Mouse (Mus musculus): ENCODE results near the gene Aldh4a1. TPM values are rescaled to one million over a fixed set of nuclear protein-coding genes. Genes with fewer than 3 reads are reported as not detected.
A peak's percentile ranks its signal among the peaks of the same experiment; 100 is the strongest.

Gene Aldh4a1
- total RNA-seq, 2 experiments from 2014 or later, result 20.9 to 21.4 TPM

DNA sequence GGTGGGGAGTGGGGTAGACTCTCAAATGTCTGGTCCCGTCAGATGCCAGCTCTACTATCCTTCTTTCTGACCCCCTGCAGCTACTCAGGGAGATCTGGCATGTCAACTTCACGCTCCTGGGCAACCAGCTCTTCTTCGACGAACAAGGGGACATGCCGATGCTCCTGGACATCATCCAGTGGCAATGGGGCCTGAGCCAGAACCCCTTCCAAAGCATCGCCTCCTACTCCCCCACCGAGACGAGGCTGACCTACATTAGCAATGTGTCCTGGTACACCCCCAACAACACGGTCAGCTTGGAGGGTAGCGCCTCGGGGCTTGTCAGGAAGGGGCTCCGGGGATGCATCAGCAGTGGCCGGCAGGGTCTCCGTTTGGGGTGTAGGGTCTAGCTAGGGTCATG is 39.2 kb downstream of the Aldh4a1 start:
- peak in 1 of 2 experiments; percentile 29 for DNase-seq (ENCODE audit: low spot score in 2 of 2)

DNA sequence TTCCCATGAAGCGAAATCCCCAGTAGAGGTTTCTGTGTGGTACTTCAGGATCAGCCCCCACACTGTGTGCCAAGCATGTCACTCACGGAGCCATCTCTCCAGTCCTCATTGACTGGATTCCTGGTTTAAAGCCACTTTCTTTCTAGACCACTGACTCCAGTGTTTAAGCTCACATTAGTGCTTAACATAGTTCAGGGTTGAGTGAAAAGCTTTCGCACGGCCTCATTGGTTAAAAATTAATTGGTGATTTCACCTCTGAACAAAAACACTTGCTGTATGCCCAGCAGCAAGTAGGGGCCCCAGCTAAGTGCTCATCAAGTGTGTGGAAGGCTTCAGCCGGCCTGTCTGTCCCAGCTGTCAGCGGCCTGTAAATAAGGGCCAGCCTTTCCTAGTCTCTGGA is 45.0 kb downstream of the Aldh4a1 start:
- DNase-seq (ENCODE audit: low spot score in 2 of 2), result no peak

DNA sequence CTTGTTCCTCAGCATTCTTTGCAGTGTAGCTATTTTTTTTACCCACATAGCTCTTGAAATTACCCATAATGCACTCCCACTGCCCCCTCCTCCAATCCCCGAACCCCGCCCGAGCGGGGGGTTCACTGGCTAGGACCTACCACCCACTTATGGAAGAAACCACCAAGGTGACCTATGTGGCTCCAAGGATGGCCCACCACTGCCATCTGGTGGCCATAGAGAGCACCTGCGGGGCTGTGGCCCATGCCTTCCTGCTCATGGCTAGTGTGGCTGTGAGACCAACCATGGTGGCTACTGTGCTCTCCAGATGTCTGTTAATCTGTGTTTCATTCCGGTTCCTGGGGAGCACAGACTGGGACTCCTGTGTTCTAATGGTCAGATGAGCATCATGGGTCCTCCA is 47.2 kb downstream of the Aldh4a1 start:
- peak; percentile 49 to 66 for DNase-seq (ENCODE audit: low spot score in 2 of 2)

DNA sequence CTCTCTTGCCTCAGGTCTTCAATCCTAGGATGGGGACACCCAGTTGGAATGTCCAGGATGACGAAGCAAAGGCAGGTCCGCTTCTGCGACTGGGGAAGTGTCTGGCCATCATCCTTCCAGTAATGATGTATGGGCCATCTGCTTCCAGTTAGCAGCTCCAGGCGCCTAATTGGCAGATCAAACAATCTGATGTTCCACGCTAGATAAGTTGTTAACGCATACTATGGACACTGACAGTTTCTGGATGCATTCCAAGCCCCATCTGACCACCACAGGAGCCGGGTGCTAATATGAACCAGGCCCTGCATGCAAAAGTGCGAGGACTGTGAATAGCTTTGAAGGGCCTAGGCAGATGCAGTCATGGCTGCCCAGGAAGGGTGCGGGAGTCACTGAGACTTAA is 53.0 kb downstream of the Aldh4a1 start:
- no peak for DNase-seq (ENCODE audit: low spot score in 2 of 2)

DNA sequence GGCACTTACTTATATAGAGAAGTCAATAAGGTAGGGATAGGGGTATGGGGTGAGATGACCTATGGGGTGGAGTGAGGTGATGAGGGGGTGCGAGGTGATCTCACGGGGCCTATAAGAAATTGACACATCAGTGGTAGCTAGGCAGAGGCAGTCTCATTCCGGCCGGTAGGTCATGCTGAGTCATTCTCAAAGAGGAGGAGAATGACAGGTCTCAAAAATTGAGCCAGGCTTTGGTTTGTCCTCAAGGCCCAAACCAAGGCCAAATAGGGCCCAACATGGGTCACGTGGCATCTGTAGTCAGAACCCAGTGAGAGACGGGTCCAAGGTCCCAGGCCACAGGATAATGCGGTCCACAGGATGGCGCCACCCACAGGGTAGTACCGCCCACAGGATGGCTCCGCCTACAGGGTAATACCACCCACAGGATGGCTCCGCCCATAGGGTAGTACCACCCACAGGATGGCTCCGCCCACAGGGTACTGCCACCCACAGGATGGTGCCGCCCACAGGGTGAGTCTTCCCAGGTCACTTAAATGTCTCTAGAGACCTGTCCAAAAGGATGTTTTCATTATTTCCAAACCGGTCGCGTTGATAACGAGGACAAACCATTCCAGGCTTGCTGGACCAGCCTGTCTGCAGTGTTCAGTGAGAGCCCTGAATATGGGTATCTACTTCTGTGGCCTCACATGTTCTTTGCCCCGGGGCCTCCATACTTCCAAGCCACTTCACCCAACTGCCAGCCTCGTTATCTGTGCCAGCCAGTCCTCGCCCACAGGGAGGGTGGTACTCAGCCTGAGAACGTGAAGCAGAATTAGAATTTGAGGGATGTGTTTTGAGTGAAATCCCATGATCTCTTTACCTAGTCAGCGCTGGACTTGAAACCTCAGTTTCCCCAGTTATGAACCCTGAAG is 61.3 kb downstream of the Aldh4a1 start:
- no peak for DNase-seq (ENCODE audit: low spot score in 2 of 2)

DNA sequence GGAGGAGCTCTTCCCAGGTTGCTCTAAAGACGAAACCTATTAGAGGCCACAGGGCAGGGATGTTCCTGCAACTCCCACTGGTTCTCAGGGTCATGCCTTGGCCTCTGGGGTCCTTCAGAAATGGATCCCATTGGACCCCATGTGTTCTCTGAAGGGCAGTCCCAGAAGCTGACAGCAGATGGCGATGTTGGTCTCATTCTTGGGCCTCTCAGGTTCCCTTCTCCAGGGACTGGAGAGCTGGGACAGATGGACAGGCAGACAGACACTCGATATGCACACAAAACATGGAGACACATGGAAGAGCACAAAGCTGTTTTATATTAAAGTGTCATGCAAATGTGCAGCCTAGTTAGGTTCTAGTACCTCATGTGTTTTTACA is 62.0 kb downstream of the Aldh4a1 start:
- DNase-seq (ENCODE audit: low spot score in 2 of 2), result peak; percentile 84 to 85

DNA sequence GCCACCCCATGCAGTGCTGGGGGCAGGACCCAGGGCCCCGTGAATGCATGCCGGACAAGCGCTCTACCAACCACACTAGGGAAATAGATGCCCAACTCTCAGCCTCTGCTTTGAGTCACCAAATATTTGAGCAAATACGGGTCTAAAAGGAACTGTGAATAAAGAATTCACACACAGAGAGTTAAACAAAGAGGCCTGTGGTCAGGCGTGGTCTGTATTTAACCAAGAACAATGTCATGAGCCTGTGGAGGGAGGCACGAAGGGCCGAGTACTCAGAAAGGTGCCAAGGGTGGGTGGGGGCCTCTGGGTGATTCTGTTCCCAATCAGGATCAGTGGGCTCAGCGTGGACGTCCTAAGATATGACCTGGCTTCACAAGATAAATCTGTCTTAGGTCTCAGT is 65.4 kb downstream of the Aldh4a1 start:
- no peak for DNase-seq (ENCODE audit: low spot score in 2 of 2)

DNA sequence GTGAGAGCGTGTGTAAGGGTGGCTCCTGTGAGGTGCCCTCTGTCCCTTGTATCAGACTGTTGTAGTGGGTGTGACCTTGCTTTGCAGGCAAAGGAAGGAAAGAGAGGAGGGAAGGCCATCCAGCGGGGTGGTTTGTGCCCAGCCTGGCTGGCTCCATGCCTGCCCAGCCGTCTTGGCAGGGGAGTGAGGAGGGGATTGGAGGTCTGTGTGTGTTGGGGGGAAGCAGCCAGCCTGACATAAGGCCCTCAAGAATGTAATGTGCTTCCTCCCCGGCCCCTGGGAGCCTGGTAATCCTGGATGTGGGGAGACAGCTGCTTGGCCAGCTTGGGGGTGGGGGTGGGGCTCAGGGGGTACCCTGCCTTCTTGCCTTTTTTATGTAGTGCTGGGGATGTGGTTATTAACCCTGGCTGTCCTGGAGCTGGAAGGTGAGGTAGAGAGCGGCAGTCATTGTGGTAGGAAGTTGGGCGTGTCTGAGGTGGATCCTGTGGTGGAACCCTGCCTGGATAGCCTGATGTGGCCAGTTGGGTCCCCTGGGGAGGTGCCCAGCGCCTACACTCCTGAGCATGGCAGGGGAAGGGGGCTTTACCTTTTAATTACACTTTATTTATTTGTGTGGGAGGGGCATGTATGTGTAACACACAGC is 67.1 kb downstream of the Aldh4a1 start:
- no peak for DNase-seq (ENCODE audit: low spot score in 2 of 2)

DNA sequence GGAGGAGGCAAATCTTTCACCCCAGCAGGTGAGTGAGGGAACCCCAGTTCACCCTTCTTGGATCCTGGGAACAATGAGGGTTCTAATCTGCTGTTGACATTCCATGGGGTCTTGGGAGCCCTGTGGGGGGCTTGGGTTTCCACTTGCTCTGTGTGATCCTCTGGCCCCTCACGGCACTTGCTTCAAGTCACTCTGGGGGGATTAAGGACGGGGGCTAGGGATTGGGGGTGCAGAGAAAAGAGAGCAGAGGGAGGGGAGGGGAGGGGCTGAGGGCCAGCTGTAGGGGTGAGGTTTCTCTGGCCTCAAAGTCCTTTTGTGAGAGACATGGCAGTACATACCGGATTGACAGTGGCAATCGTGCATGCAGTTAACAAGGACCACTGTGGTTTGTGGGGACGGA is 70.6 kb downstream of the Aldh4a1 start:
- DNase-seq (ENCODE audit: low spot score in 2 of 2), result no peak

DNA sequence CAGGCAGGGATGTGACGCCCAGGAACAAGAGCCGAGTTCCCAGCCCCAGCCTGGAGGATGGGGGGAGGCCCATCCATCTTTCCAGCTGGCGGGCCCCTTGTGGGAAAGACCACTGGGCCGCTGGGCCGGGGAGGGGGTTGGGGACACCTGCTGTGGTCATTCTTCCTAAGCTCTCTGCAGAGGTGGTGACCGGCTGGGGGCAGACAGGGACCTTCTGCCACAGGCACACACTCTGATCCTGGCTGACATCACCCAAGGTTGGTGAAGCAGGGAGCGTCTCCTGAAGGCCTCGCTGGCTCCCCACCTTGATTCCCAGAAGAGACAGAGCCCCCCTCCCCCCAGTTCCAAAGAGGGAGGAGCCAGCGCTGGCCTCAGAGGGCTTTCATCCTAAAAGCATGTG is 75.1 kb downstream of the Aldh4a1 start:
- no peak for DNase-seq (ENCODE audit: low spot score in 2 of 2)

DNA sequence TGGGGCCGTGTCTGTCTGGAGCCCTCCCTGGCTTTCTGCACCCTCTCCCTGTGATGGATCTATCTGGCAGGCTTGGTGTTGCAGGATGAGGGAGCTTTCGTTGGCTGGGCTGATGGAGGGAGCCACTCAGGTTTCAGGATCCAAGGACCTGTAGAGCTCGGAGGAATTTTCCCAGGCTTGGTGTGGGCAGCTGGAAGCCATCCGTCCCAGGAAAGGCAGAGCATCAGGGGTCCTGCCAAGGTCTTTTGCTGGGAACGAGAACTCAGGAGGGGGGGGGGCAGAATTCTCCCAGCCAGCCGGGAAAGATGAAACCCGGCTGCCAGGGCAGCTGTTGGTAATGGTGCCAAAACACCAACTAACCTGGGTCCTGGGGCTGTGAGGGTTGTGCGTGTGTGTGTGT is 75.9 kb downstream of the Aldh4a1 start:
- DNase-seq (ENCODE audit: low spot score in 2 of 2), result no peak

Small RNA genes within 50 kb of the gene (microRNA-seq; reads per million reads assigned to microRNA genes)
- gene Gm25571 (0 reads per million in 2 experiments), gene Mir7020 (0.59 to 0.67 reads per million in 2 experiments)

Other genes starting within 250 kb of the Aldh4a1 start
- 10 to 100 TPM; 20.3 to 21.5 TPM for gene Iffo2, start 92.3 kb upstream of the Aldh4a1 start, total RNA-seq (2021)
- not detected for gene Gm21969, start 19.7 kb upstream of the Aldh4a1 start, total RNA-seq (2021)
- not detected for gene Tas1r2, start 30.7 kb downstream of the Aldh4a1 start, total RNA-seq (2021)
- under 1 TPM in 1 of 2 experiments, not detected in 1; 0.11 TPM for gene Pax7, start 210.7 kb downstream of the Aldh4a1 start, total RNA-seq (2021)

All from layer of hippocampus, postnatal 10 days (tissue).